Mouse (Mus musculus) gonadal fat pad, adult 2 months (tissue): ENCODE results near the gene Dytn. TPM values are rescaled to one million over a fixed set of nuclear protein-coding genes. Genes with fewer than 3 reads are reported as not detected.

Source experiments
- DNase-seq: peaks from one replicate; pipeline ENCODE4 v3.0.0-alpha.2; 2012; ENCODE audit warnings: low read depth
- polyA plus RNA-seq: library from polyadenylated mRNA; depleted of rRNA; stranded (reverse); fragments of >200 nt; gene quantifications from 2 replicates; pipeline ENCODE4 v1.2.3, GENCODE M21; 2012; rRNA removed

Gene Dytn
- polyA plus RNA-seq, 1 experiment, result not detected

DNA sequence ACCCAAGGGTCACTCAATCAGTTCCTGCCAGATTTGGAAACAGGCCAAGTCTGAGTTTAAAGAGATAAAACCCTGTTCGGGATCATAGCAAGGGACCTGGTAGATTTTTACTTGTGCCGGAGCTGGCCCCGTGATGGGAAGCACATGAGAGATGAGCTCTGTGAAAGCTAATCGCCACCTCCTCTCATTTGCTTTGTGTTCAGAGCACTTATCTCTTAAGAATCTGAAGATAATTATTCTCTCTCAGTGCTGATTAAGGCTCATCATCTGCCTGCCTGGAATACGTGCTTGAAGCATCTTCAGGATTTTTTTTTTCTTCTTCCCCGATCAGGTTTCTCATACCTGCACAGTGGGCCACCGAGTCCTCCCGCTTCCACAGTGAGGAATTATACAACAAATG is 107.6 kb downstream of the Dytn start:
- no peak for DNase-seq

DNA sequence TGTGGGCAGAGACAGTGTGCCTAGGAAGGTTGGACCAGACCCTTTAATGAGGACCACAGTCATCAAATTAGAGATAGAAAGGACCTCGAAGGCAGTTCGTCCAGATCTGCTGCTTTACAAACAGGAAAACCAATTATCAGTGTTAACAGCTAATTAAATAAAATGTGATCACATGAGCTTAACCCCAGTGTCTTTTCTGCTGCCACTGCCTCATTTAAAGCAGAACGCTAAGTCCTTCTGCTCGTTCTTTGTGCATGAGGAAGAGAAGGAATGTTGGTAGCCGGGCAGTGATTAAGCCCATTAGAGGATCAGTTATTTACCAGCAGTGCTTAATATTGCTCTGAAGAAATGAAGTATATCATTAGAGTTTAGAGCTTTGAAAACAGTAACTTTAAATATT is 109.9 kb downstream of the Dytn start:
- no peak for DNase-seq

DNA sequence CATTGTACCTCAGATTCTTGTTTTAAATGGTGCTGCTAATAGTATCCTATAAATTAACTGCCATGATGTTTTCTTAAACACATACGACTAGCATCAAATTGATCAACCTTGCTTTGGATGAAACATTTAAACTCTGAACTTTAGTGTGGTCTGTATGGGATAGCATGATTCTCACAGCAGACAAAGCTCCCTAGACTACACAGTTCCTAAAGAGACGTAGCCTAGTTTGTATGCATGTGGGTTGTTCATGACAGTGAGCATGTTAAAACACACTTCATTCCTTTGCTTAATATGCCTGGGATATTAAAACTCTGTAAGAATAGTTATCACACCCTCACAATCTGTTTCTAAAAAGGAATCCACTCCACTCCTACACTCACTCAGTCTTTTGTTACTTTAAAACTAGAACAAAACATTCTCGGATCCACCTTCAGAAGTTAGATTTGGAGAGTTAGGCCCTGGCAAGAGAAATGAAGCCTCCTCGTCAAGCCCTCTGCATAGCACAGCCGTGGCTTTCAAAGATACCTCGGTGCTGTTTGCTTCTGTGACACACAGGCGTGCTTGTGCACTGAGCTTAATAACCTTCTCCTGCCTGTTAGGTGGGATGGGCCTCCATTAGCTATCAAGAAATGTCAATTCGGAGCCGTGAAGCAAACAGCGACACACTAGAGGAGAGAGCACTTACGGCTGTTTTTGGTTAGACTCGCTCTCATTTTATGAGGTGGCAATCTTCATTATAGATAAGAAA is 112.7 kb downstream of the Dytn start:
- DNase-seq, result no peak

DNA sequence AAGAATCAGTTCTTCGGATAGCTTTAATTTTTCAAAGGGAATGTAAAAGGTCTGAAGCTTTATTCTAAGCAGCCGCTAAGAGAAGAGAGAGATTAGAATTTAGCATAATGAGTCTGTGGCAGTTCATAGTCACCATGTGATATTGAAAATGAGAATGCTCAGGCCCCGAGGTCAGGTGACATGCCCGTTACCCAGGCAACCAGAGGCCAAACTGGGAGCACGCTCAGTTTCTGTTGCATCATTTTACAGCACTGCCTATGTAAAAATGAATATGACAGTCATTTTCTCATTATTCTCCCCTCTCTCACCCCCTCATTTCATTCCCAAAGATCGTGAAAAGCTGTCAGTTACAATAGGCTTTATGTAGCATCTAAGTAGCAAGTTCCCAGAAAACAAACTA is 113.3 kb downstream of the Dytn start:
- no peak for DNase-seq

Other genes with a start within 250 kb of the Dytn start
- 12.9 and 21.5 TPM in 2 replicates for gene Adam23, start 241.0 kb downstream of the Dytn start, polyA plus RNA-seq
- not detected in 2 replicates for gene Gm39653, start 71.0 kb downstream of the Dytn start, polyA plus RNA-seq
- 0.26 and 0.49 TPM in 2 replicates for gene Mdh1b, start 43.4 kb upstream of the Dytn start, polyA plus RNA-seq
- 4.3 and 5.1 TPM in 2 replicates for gene Fastkd2, start 43.7 kb upstream of the Dytn start, polyA plus RNA-seq
- gene 4933402D24Rik, start 82.3 kb upstream of the Dytn start, polyA plus RNA-seq, result not detected in 2 replicates